1 mouse cellular context compared by ENCODE assay signal in the genomic region with DNA sequence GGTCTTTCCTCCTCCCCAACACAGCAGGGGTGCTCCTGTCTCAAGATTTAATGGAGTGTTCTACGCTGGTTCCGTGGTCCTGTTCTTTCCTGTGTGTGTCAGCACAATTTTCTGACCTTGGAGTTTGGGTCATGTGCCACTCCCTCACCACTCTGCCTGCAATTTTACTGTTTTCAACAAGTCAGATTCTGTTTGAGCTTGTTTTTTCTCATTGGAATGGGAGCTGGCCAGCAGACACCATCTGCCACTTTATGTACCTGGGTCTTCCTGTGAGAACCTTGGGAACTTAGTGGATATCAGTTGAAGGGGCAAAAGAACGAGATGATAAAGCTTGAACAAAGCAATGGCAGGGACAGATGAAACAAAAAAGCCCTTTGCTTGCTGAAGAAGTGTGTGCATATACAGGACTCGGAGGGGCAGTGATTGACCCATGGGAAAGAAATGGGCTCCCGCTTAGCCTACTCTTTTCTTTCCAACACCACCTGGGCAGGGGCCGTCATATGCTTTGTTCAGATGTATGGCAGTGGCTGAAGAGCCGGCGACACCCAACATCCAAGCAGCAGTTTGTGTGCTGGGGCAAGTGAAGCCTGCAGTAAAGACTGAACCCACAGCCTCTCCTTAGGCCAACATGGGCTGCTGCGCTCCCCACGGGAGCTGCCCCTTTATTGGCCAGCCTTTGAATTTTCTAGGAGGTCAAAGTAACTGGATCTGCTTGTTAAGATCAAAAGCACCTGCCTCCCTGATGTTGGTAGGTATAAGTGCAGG.
TF ChIP-seq lines count a peak whose summit lies in the region.

No protein-coding gene starts in this region.

TF ChIP-seq in CH12.LX, 34 proteins besides CTCF, POLR2A, EP300 and RAD21:
- no peak for TF ChIP-seq SIN3A (IDR thresholded peaks at IDR 0.05; ENCODE audit: low read length)
- TF ChIP-seq CHD2 (IDR thresholded peaks at IDR 0.05; ENCODE audit: low read length), result no peak
- TF ChIP-seq NELFE (IDR thresholded peaks at IDR 0.05; ENCODE audit: low read depth, low read length), result no peak
- no peak for TF ChIP-seq BHLHE40 (IDR thresholded peaks at IDR 0.05; ENCODE audit: low read depth, low read length)
- TF ChIP-seq JUND (conservative IDR thresholded peaks at IDR 0.05; ENCODE audit: low read depth, low read length), result no peak
- no peak for TF ChIP-seq RCOR1 (conservative IDR thresholded peaks at IDR 0.05; ENCODE audit: low read depth, low read length)
- TF ChIP-seq GABPA (IDR thresholded peaks at IDR 0.05; ENCODE audit: insufficient replicate concordance, low read depth, low read length), result no peak
- no peak for TF ChIP-seq ELF1 (IDR thresholded peaks at IDR 0.05; ENCODE audit: low read depth, low read length)
- TF ChIP-seq MXI1 (IDR thresholded peaks at IDR 0.05; ENCODE audit: low read depth, low read length), result no peak
- no peak for TF ChIP-seq POLR2AphosphoS2 (IDR thresholded peaks at IDR 0.05; ENCODE audit: low read depth, low read length)
- TF ChIP-seq USF2 (conservative IDR thresholded peaks at IDR 0.05; ENCODE audit: low read depth, low read length), result no peak
- TF ChIP-seq ZNF384 (IDR thresholded peaks at IDR 0.05; ENCODE audit: low read depth, low read length), result no peak
- no peak for TF ChIP-seq ETS1 (conservative IDR thresholded peaks at IDR 0.05; ENCODE audit: low read depth, low read length)
- no peak for TF ChIP-seq UBTF (IDR thresholded peaks at IDR 0.05; ENCODE audit: low read depth, low read length)
- no peak for TF ChIP-seq IRF4 (IDR thresholded peaks at IDR 0.05; ENCODE audit: low read depth, low read length)
- no peak for TF ChIP-seq HCFC1 (IDR thresholded peaks at IDR 0.05; ENCODE audit: low read depth, low read length)
- TF ChIP-seq E2F4 (IDR thresholded peaks at IDR 0.05; ENCODE audit: insufficient replicate concordance, low read depth, low read length), result no peak
- TF ChIP-seq MAFK (IDR thresholded peaks at IDR 0.05; ENCODE audit: insufficient replicate concordance, low read length), result no peak
- no peak for TF ChIP-seq ZC3H11A (IDR thresholded peaks at IDR 0.05; ENCODE audit: low read depth, low read length)
